Mouse (Mus musculus) E14TG2a.4 (cell line): Measurements from ENCODE around the gene Onecut1.

Experiments
- CTCF ChIP-seq: conservative IDR thresholded peaks from 2 replicates; pipeline ENCODE4 v1.5.1; 2014; ENCODE audit warnings: low read length
- POU5F1 ChIP-seq: IDR thresholded peaks from 2 replicates; pipeline ENCODE4 v1.6.1; 2014; ENCODE audit warnings: low read length, borderline replicate concordance

DNA sequence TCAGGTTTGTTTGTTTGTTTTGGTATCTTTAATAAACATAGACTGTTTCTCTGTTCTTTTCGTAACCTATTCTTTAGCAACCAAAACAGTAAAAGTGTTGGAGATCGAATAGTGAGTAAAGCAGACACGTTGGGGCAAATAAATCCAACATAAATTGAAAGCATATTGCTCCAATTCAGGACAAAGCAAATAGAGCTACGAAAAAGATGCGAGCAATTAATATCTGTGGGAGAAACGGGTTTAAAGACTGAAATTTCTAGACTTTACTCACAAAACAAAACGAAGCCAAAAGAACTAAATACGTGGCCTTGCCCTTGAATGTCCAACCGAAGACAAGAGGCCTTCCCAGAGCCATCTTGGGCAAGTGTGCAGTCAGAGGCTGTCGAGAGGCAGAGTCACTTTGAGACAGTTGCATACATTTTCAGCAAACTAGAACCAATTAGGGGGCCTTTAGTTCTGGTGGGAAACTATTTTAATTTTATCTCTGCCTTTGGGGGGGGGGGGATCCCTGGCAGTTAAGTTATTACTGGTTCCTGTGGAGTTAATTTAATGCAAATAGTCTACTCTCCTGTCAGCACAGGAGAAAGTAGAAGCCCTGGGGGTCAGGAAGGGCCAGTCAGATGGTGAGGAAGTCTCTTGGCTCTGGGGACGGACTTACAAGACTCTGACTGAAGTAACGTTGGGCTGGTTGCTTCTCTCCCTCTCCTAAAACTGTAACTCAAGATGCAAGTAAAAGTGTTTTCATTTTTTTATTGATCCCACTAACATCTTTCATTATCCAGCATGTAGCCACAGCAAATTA is 11.5 kb upstream of the Onecut1 start:
- TF ChIP-seq CTCF (no peak), POU5F1 (no peak)
